Mouse (Mus musculus): ENCODE data around the gene Acaca. TPM values are rescaled to one million over a fixed set of nuclear protein-coding genes. Genes with fewer than 3 reads are reported as not detected.

Gene Acaca
- total RNA-seq, 2 experiments from 2014 or later = 84.5 to 85.3 TPM

DNA sequence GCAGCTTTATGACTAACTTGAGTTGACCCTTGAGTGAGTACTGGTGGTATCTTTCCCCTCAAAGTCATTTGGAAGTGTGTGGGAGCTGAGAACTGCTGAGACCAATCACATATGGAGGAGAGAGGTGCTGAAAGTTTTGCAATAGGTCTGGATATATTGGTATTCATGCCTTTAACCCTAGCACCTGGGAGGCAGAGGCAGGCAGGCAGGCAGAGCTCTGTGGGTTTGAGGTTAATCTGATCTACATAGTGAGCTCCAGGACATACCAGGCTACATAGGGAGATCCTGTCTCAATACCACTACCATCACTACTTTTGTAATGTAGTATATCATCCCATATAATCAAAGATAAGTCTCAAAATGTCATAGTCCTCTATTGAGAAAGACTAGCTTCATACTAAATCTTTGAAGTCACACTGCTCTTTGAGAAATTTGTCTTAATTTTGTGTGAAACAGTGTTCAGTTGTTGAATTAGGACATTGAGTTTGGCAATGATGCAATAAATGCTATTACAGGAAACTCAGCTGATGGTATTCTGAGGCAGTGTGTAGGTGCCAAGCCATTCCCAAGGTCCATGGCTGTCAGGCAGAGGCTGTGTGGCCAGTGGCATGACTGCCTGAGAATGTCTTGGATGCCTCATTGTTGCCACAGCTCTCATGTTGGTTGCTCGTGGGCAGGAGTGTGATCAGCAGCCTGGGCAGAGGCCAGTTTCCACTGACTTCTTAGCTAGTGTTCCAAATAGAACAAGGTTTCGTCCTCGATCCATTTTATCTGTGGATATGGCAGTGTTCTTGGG, 68.3 kb downstream of the Acaca start:
- intact Hi-C loops (cut with DNase I) = no loop called here
- peak in 1 of 2 experiments; percentile 12 for DNase-seq (ENCODE audit: low spot score in 2 of 2)

DNA sequence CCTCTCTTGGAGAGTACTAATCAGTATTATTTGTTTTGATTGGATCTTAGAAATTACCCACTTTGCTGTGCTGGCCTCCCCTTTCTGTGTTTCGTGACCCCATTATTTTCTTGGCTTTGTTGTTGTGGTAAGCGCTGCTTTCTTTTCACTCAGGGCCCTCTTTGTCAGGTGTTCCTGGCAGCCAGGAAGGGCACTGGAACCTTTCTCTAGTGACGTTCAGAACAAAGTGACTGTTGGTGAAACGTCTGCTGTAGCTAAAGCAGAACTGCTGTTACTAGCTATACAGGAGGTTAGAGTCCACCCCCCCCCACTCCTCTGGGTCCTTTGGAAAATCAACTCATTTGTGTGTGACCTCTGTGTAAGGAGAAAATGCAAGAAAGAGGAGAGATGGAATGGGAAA, 76.3 kb downstream of the Acaca start:
- intact Hi-C loops (cut with DNase I) = no loop called here
- DNase-seq (ENCODE audit: low spot score in 2 of 2) = no peak

DNA sequence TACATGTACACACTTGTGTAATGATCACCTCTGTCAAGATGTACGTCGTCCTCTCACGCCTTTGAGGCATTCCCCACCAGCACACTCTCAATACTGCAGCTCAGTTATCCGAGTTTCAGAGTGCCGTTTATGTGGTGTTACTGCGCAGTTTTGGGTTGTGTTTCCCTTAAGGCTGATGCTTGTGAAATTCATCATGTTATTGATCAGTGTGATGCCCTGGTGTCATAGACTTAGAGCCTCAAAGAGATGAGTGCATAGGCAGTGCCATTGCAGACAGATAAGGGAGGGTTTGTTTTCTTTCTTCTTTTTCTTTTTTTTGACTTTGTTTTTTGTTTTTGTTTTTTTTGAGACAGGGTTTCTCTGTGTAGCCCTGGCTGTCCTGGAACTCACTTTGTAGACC, 81.4 kb downstream of the Acaca start:
- no peak for DNase-seq (ENCODE audit: low spot score in 2 of 2)
- intact Hi-C loops (cut with DNase I) = no loop called here

- no peak for DNase-seq (ENCODE audit: low spot score in 2 of 2)
- intact Hi-C loops (cut with DNase I) = no loop called here
Observed at GRCm38 (mm10) chr11:84218951-84219350, 89.5 kb downstream of the Acaca start.

DNA sequence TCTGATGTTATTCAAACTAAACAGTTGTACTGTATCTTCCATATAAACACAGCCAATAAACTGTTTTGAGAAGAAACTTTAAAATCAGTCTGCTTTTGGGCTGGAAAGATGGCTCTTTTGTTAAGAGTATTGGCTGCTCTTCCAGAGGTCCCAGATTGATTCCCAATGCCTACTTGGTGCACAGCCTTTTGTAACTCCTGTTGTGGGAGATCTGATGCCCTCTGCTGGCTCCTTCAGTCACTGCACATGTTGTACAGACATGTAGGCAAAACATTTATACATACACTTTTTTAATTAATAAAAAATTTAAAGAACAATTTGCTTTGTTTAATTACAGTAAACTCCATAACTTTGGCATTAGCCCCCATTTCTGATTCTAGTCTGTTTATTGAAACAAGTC, 114.1 kb downstream of the Acaca start:
- intact Hi-C loops (cut with DNase I) = loop anchor here (1.0 kb wide), 1 partner anchor 64 kb away; no protein-coding TSS in a partner anchor
- DNase-seq (ENCODE audit: low spot score in 2 of 2) = peak; percentile 17 to 19

DNA sequence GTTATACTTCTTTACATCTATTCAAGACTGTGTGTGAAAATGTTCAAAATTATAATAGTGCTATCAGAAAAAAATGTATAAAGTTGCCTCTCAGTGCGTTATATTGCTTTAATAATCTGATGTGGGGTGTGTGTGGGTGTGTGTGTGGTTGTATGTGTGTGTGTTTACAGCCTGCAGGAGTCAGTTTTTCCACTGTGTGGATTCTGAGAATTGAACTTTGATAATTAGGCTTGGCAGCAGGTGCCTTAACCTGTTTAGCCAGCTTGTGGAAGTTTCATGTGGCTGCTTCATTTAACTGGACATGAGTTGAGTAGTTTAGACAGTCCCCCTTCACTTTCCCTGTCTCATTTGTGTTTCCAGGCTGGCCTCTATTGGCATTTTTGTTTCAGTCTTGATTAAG, 117.9 kb downstream of the Acaca start:
- intact Hi-C loops (cut with DNase I) = no loop called here
- no peak for DNase-seq (ENCODE audit: low spot score in 2 of 2)

- intact Hi-C loops (cut with DNase I) = no loop called here
- no peak for DNase-seq (ENCODE audit: low spot score in 2 of 2)
Observed at GRCm38 (mm10) chr11:84251170-84251569, 121.7 kb downstream of the Acaca start.

GRCm38 (mm10) chr11:84252425-84252824, 123.0 kb downstream of the Acaca start:
- no peak for DNase-seq (ENCODE audit: low spot score in 2 of 2)
- intact Hi-C loops (cut with DNase I) = no loop called here

GRCm38 (mm10) chr11:84255879-84256278, 126.4 kb downstream of the Acaca start:
- intact Hi-C loops (cut with DNase I) = no loop called here
- no peak for DNase-seq (ENCODE audit: low spot score in 2 of 2)

GRCm38 (mm10) chr11:84258053-84258710, 128.7 kb downstream of the Acaca start:
- no peak for DNase-seq (ENCODE audit: low spot score in 2 of 2)
- intact Hi-C loops (cut with DNase I) = no loop called here

- intact Hi-C loops (cut with DNase I) = loop anchor here (5.0 kb wide), 1 partner anchor 533 kb away; no protein-coding TSS in a partner anchor
- DNase-seq (ENCODE audit: low spot score in 2 of 2) = no peak
Observed at GRCm38 (mm10) chr11:84264490-84264889, 135.0 kb downstream of the Acaca start.

DNA sequence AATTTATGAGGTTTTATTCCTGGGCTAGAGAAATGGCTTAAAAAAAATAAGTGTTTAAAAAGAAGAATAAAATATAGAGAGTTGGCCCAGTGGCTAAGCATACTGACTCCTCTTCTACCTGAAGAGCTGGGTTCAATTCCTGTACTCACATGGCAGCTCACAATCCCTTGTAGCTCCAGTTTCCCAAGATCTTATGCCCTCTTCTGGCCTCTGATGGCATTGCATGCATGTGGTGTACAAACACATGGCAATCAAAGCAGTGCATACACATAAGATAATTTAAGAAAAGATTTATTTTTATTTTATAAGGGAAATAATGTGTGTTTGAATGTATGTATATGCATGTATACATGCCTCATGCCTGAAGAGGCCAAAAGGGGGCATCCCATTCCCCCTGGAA, 138.6 kb downstream of the Acaca start:
- no peak for DNase-seq (ENCODE audit: low spot score in 2 of 2)
- intact Hi-C loops (cut with DNase I) = loop anchor here (5.0 kb wide), 1 partner anchor 544 kb away; no protein-coding TSS in a partner anchor

DNA sequence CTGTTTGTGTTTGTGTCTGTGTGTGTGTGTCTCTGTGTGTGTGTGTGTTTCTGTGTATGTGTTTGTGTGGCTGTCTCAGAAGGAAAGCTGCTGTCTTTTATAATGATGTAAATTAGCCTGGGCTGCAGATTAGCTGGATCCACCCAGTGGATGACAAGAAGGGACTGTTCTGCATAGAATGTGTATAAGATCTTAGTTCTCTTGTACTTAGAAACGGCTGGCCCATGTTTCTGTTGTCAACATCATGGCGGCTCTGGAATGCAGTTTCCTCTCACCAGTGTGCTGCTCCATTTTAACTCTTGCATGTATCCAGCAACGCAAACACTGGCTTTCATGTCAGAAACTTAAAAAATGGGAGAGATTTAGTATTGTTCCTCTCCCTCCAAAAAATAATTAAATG, 141.0 kb downstream of the Acaca start:
- intact Hi-C loops (cut with DNase I) = loop anchor here (10.0 kb wide), 1 partner anchor 224 kb away; no protein-coding TSS in a partner anchor
- DNase-seq (ENCODE audit: low spot score in 2 of 2) = no peak

- no peak for DNase-seq (ENCODE audit: low spot score in 2 of 2)
- intact Hi-C loops (cut with DNase I) = loop anchor here (10.0 kb wide), 1 partner anchor 223 kb away; no protein-coding TSS in a partner anchor
Observed at GRCm38 (mm10) chr11:84271948-84272347, 142.5 kb downstream of the Acaca start.

GRCm38 (mm10) chr11:84272574-84272973, 143.1 kb downstream of the Acaca start:
- intact Hi-C loops (cut with DNase I) = loop anchor here (10.0 kb wide), 1 partner anchor 222 kb away; no protein-coding TSS in a partner anchor

DNA sequence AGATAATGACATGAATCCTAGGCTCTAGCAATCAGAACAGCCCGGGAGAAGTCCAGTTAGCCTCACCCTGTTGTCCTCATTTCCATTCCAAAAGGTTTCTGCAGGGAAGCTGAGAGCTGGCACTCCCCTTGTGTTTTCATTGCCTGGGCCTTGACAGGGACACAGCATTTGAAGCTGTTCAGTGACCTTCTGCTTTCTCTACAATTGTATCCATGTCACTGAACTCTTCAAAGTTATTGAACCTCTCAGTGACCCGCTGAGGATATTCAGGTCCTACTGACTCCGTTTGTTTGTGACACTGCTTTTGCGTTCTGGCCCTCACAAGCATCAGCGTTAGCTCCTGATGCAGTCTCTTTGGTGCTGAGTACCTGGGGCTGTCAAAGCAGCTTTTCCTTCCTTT, 147.5 kb downstream of the Acaca start:
- no peak for DNase-seq (ENCODE audit: low spot score in 2 of 2)
- intact Hi-C loops (cut with DNase I) = loop anchor here (10.0 kb wide), 1 partner anchor 218 kb away; no protein-coding TSS in a partner anchor

More at GRCm38 (mm10) chr11:84272574-84272973, 143.1 kb downstream of the Acaca start:
- DNase-seq (ENCODE audit: low spot score in 2 of 2) = no peak

GRCm38 (mm10) chr11:84281280-84281679, 151.8 kb downstream of the Acaca start:
- intact Hi-C loops (cut with DNase I) = loop anchor here (5.0 kb wide), 1 partner anchor 516 kb away; no protein-coding TSS in a partner anchor
- DNase-seq (ENCODE audit: low spot score in 2 of 2) = peak in 1 of 2 experiments; percentile 26

- intact Hi-C loops (cut with DNase I) = loop anchor here (5.0 kb wide), 1 partner anchor 514 kb away; no protein-coding TSS in a partner anchor
- DNase-seq (ENCODE audit: low spot score in 2 of 2) = no peak
Observed at GRCm38 (mm10) chr11:84282944-84283703, 153.7 kb downstream of the Acaca start.

DNA sequence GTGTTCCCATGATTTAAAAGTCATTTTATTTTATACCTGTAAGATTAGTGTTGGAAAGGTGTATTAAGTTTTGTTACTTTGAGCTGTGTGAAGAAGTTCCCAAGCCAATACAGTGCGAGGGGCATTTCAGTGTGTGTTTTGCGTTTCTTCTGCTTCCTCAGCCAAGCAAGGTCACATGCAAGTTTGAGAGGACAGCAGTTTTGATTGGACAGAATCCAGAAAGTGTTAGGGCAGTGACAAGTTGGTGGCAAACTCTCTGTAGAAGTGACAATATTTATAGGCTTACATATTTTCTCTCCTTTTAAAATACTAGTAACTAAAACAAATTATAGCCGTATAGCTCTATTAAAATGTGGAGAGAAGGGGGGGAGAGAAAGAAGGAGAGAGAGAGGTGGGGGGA, 161.3 kb downstream of the Acaca start:
- no peak for DNase-seq (ENCODE audit: low spot score in 2 of 2)
- intact Hi-C loops (cut with DNase I) = no loop called here

- no peak for DNase-seq (ENCODE audit: low spot score in 2 of 2)
- intact Hi-C loops (cut with DNase I) = no loop called here
Observed at GRCm38 (mm10) chr11:84292532-84292931, 163.1 kb downstream of the Acaca start.
